Mouse (Mus musculus): ENCODE results near the gene Rnd2. TPM values are rescaled to one million over a fixed set of nuclear protein-coding genes. Genes with fewer than 3 reads are reported as not detected.
"Not testable (repeated sequence)": the region's sequence is repeated elsewhere in the genome, so short reads cannot be mapped to it uniquely, and the experiment has no call there.

Gene Rnd2
- polyA plus RNA-seq, 1 experiment from 2014 or later = 7.9 TPM

- no peaks in the 10 kb centered on the region for H3K27me3 ChIP-seq
- no peaks in the 10 kb centered on the region for H3K9me3 ChIP-seq
- H3K4me2 ChIP-seq = no peak overlapping the region
- no peak overlapping the region for H3K27ac ChIP-seq
- H3K4me1 ChIP-seq = peaks cover 9% of the 10 kb centered on the region
- no peak overlapping the region for H3K9ac ChIP-seq
- 82% methylated on average over 9 of the region's 9 CpGs for WGBS
- peaks cover 58% of the 10 kb centered on the region for H3K36me3 ChIP-seq
- no peak overlapping the region for H3K4me3 ChIP-seq
- ATAC-seq (ENCODE audit: borderline replicate concordance, extremely low read depth, low FRiP score, low TSS enrichment) = no peak
Observed at GRCm38 (mm10) chr11:101431327-101431726, 33.5 kb upstream of the Rnd2 start.

GRCm38 (mm10) chr11:101433396-101433795 lies 31.4 kb upstream of the Rnd2 start:
- Histone ChIP-seq H3K27me3 (no peaks in the 10 kb centered on the region), H3K9ac (no peak overlapping the region), H3K4me1 (no peaks in the 10 kb centered on the region), H3K27ac (no peak overlapping the region), H3K4me3 (no peak overlapping the region), H3K36me3 (peaks cover 58% of the 10 kb centered on the region), H3K9me3 (no peaks in the 10 kb centered on the region), H3K4me2 (no peak overlapping the region)
- no peak for ATAC-seq (ENCODE audit: borderline replicate concordance, extremely low read depth, low FRiP score, low TSS enrichment)
- 89% methylated on average over 13 of the region's 13 CpGs for WGBS

- H3K9me3 ChIP-seq = no peaks in the 10 kb centered on the region
- no peaks in the 10 kb centered on the region for H3K27me3 ChIP-seq
- no peak for ATAC-seq (ENCODE audit: borderline replicate concordance, extremely low read depth, low FRiP score, low TSS enrichment)
- no peaks in the 10 kb centered on the region for H3K4me1 ChIP-seq
- H3K4me3 ChIP-seq = no peak overlapping the region
- H3K36me3 ChIP-seq = peaks cover 41% of the 10 kb centered on the region
- WGBS = 66% methylated on average over 4 of the region's 4 CpGs
- no peak overlapping the region for H3K27ac ChIP-seq
- H3K4me2 ChIP-seq = no peak overlapping the region
- no peak overlapping the region for H3K9ac ChIP-seq
Observed at GRCm38 (mm10) chr11:101435831-101436230, 29.0 kb upstream of the Rnd2 start.

- 81% methylated on average over 4 of the region's 4 CpGs for WGBS
- H3K4me1 ChIP-seq = no peaks in the 10 kb centered on the region
- ATAC-seq (ENCODE audit: borderline replicate concordance, extremely low read depth, low FRiP score, low TSS enrichment) = no peak
- no peaks in the 10 kb centered on the region for H3K27me3 ChIP-seq
- no peak overlapping the region for H3K9ac ChIP-seq
- H3K27ac ChIP-seq = no peak overlapping the region
- H3K4me3 ChIP-seq = no peak overlapping the region
- H3K36me3 ChIP-seq = peaks cover 30% of the 10 kb centered on the region
- H3K4me2 ChIP-seq = no peak overlapping the region
- no peaks in the 10 kb centered on the region for H3K9me3 ChIP-seq
Observed at GRCm38 (mm10) chr11:101436916-101437315, 27.9 kb upstream of the Rnd2 start.

GRCm38 (mm10) chr11:101438006-101438405 lies 26.8 kb upstream of the Rnd2 start:
- not testable (repeated sequence) for H3K4me2 ChIP-seq; ATAC-seq (ENCODE audit: borderline replicate concordance, extremely low read depth, low FRiP score, low TSS enrichment); H3K9me3 ChIP-seq; H3K9ac ChIP-seq; H3K4me1 ChIP-seq; H3K4me3 ChIP-seq; H3K27ac ChIP-seq; H3K27me3 ChIP-seq
- 47% methylated on average over 3 of the region's 3 CpGs for WGBS
- H3K36me3 ChIP-seq = peaks cover 22% of the 10 kb centered on the region

- 37% methylated on average over 15 of the region's 15 CpGs for WGBS
- 0 out of 2 replicates have a peak overlapping the region, but pooled peaks have one; percentile 29 for H3K9ac ChIP-seq
Observed at GRCm38 (mm10) chr11:101441450-101442126, 23.2 kb upstream of the Rnd2 start.

GRCm38 (mm10) chr11:101442127-101442693 lies 22.6 kb upstream of the Rnd2 start, which contains the start of gene Rpl27:
Gene Rpl27 (plus strand): TSS chr11:101442298.
- H3K4me3 ChIP-seq = peak within 1 kb of the TSS; percentile 77
- peak within 1 kb of the TSS; percentile 86 for H3K4me2 ChIP-seq
- peaks cover 22% of the 10 kb centered on the region for H3K4me1 ChIP-seq
- no peaks in the 10 kb centered on the region for H3K9me3 ChIP-seq
- peak within 1 kb of the TSS; percentile 70 for H3K9ac ChIP-seq
- peaks cover 22% of the 10 kb centered on the region for H3K36me3 ChIP-seq
- no peaks in the 10 kb centered on the region for H3K27me3 ChIP-seq
- peak; percentile 99 for ATAC-seq (ENCODE audit: borderline replicate concordance, extremely low read depth, low FRiP score, low TSS enrichment)
- peak within 1 kb of the TSS; percentile 84 for H3K27ac ChIP-seq
- WGBS = under 1% methylated on average over 42 of the region's 42 CpGs

More at GRCm38 (mm10) chr11:101441450-101442126, 23.2 kb upstream of the Rnd2 start:
- H3K27me3 ChIP-seq; H3K9me3 ChIP-seq; ATAC-seq (ENCODE audit: borderline replicate concordance, extremely low read depth, low FRiP score, low TSS enrichment); H3K27ac ChIP-seq: not testable (repeated sequence)
- H3K4me3 ChIP-seq = peak overlapping the region; percentile 77
- H3K4me1 ChIP-seq = peaks cover 22% of the 10 kb centered on the region
- peaks cover 22% of the 10 kb centered on the region for H3K36me3 ChIP-seq
- peak overlapping the region; percentile 55 for H3K4me2 ChIP-seq

GRCm38 (mm10) chr11:101442760-101443159 lies 22.0 kb upstream of the Rnd2 start:
- ATAC-seq (ENCODE audit: borderline replicate concordance, extremely low read depth, low FRiP score, low TSS enrichment) = no peak; the same call in 1 of the 2 replicates
- peaks cover 22% of the 10 kb centered on the region for H3K4me1 ChIP-seq

GRCm38 (mm10) chr11:101446319-101446718 lies 18.5 kb upstream of the Rnd2 start:
- H3K27ac ChIP-seq = no peak overlapping the region
- H3K9ac ChIP-seq = no peak overlapping the region
- no peaks in the 10 kb centered on the region for H3K27me3 ChIP-seq
- no peak for ATAC-seq (ENCODE audit: borderline replicate concordance, extremely low read depth, low FRiP score, low TSS enrichment)
- H3K4me3 ChIP-seq = no peak overlapping the region
- no peaks in the 10 kb centered on the region for H3K9me3 ChIP-seq
- 79% methylated on average over 1 of the region's 1 CpGs for WGBS
- H3K4me1 ChIP-seq = peaks cover 29% of the 10 kb centered on the region
- peaks cover 22% of the 10 kb centered on the region for H3K36me3 ChIP-seq
- no peak overlapping the region for H3K4me2 ChIP-seq

More at GRCm38 (mm10) chr11:101442760-101443159, 22.0 kb upstream of the Rnd2 start:
- Histone ChIP-seq H3K9ac (peak overlapping the region; percentile 70), H3K27me3 (no peaks in the 10 kb centered on the region), H3K4me3 (peak overlapping the region; percentile 77), H3K27ac (peak overlapping the region; percentile 84), H3K4me2 (peak overlapping the region; percentile 86), H3K36me3 (peaks cover 22% of the 10 kb centered on the region), H3K9me3 (no peaks in the 10 kb centered on the region)
- WGBS = under 1% methylated on average over 14 of the region's 14 CpGs

- not testable (repeated sequence) for H3K27me3 ChIP-seq; H3K4me3 ChIP-seq; H3K9me3 ChIP-seq; ATAC-seq (ENCODE audit: borderline replicate concordance, extremely low read depth, low FRiP score, low TSS enrichment); H3K9ac ChIP-seq; H3K4me2 ChIP-seq; H3K27ac ChIP-seq
- H3K36me3 ChIP-seq = peaks cover 22% of the 10 kb centered on the region
- peaks cover 29% of the 10 kb centered on the region for H3K4me1 ChIP-seq
- WGBS = 83% methylated on average over 8 of the region's 8 CpGs
Observed at GRCm38 (mm10) chr11:101446860-101447259, 17.9 kb upstream of the Rnd2 start.

- ATAC-seq (ENCODE audit: borderline replicate concordance, extremely low read depth, low FRiP score, low TSS enrichment) = no peak
- 80% methylated on average over 5 of the region's 5 CpGs for WGBS
- Histone ChIP-seq H3K9ac (no peak overlapping the region), H3K9me3 (no peaks in the 10 kb centered on the region), H3K27ac (peak overlapping the region; percentile 78), H3K27me3 (no peaks in the 10 kb centered on the region), H3K4me1 (peaks cover 29% of the 10 kb centered on the region), H3K36me3 (peaks cover 22% of the 10 kb centered on the region), H3K4me2 (peak overlapping the region; percentile 62), H3K4me3 (peak overlapping the region; percentile 55; the same call in 1 of the 2 replicates)
Observed at GRCm38 (mm10) chr11:101447786-101448185, 17.0 kb upstream of the Rnd2 start.

GRCm38 (mm10) chr11:101448274-101448746 lies 16.5 kb upstream of the Rnd2 start, which contains the start of gene Ifi35:
Gene Ifi35 (plus strand): TSS chr11:101448407.
- peak; percentile 72 for ATAC-seq (ENCODE audit: borderline replicate concordance, extremely low read depth, low FRiP score, low TSS enrichment)

More at GRCm38 (mm10) chr11:101448274-101448746, 16.5 kb upstream of the Rnd2 start, which contains the start of gene Ifi35:
- peaks cover 25% of the 10 kb centered on the region for H3K4me1 ChIP-seq
- H3K36me3 ChIP-seq = peaks cover 22% of the 10 kb centered on the region
- peak within 1 kb of the TSS; percentile 55 for H3K4me3 ChIP-seq
- H3K9me3 ChIP-seq = no peaks in the 10 kb centered on the region
- H3K27ac ChIP-seq = peak within 1 kb of the TSS; percentile 78
- WGBS = 15% methylated on average over 10 of the region's 10 CpGs
- H3K27me3 ChIP-seq = no peaks in the 10 kb centered on the region
- peak within 1 kb of the TSS; percentile 62 for H3K4me2 ChIP-seq
- H3K9ac ChIP-seq = peak within 1 kb of the TSS; percentile 54

Measured in lung, embryonic 15.5 days (tissue).